Mouse (Mus musculus): ENCODE data around the gene Drc7. TPM values are rescaled to one million over a fixed set of nuclear protein-coding genes. Genes with fewer than 3 reads are reported as not detected.
"Not testable (repeated sequence)": the region's sequence is repeated elsewhere in the genome, so short reads cannot be mapped to it uniquely, and the experiment has no call there.

Gene Drc7
- polyA plus RNA-seq, 1 experiment from 2014 or later: 0.14 TPM

DNA sequence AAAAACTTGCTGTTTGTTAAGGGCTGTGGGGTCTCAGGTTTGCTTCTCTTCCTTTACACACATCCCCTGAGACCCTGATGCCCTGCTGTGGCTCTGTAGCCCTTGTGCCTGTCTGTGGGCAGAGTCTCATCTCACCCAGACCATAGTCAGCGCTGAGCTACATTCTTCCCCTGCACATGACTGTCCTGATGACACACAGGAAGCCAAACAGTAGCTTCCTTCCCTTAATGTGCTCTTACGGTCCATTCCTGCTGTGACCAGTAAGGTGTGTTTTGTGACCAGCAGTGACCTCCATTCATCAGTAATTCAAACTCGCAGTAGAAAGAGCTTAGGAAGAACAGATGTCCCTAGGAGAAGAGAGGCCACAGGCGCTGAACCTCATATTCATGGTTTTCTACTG, 30.5 kb upstream of the Drc7 start:
- Histone ChIP-seq H3K4me1 (ENCODE audit: control insufficient read depth, insufficient read depth, low read length) (no peaks in the 10 kb centered on the region), H3K4me3 (replicated peaks; ENCODE audit: low read length) (no peak overlapping the region), H3K4me2 (ENCODE audit: low read depth, low read length) (no peak overlapping the region), H3K36me3 (ENCODE audit: control insufficient read depth, insufficient read depth, low read length) (no peaks in the 10 kb centered on the region), H3K9ac (ENCODE audit: low read length) (no peak overlapping the region), H3K27ac (ENCODE audit: low read length) (no peak overlapping the region), H3K9me3 (replicated peaks; ENCODE audit: control insufficient read depth, low read length) (peaks cover 6% of the 10 kb centered on the region; the same call in 1 of the 2 replicates), H3K27me3 (ENCODE audit: control insufficient read depth, insufficient read depth, low read length) (no peaks in the 10 kb centered on the region)
- no peak for ATAC-seq (ENCODE audit: insufficient read depth, low FRiP score)
- WGBS: 72% methylated on average over 4 of the region's 4 CpGs

DNA sequence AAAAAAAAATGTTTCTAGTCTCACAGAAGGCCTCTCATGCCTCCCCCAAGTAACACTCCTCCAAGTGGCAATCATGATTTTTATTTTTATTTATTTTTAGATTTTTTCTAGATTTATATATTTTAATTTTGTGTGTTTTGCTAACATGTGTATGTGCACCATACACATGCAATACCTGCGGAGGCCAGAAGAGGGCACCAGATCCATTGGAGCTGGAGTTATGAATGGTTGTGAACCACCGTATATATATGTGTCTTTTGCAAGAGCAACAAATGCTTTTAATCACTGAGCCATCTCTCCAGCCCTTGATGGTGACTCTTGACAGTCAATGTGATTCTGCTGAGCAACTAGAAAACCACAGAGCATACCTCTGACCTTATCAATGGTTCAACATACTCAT, 29.5 kb upstream of the Drc7 start:
- no peak for ATAC-seq (ENCODE audit: insufficient read depth, low FRiP score)
- H3K4me1 ChIP-seq (ENCODE audit: control insufficient read depth, insufficient read depth, low read length): no peaks in the 10 kb centered on the region

DNA sequence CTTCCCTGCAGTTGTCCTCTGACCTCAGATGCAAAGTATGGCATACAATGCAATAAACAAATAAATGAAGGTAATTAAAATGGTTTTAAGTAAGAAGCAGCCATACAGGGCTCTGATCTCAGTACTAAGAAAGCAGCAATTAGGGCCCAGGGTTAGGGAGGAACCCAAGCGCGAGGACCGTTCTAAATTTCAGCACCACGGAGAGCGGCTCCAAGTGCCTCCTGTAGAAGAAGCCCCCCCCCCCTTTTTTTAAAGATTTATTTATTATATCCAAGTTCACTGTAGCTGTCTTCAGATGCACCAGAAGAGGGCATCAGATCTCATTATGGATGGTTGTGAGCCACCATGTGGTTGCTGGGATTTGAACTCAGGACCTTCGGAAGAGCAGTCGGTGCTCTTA, 26.5 kb upstream of the Drc7 start:
- ATAC-seq (ENCODE audit: insufficient read depth, low FRiP score); H3K4me2 ChIP-seq (ENCODE audit: low read depth, low read length); H3K9me3 ChIP-seq (replicated peaks; ENCODE audit: control insufficient read depth, low read length); H3K4me1 ChIP-seq (ENCODE audit: control insufficient read depth, insufficient read depth, low read length); H3K27me3 ChIP-seq (ENCODE audit: control insufficient read depth, insufficient read depth, low read length); H3K36me3 ChIP-seq (ENCODE audit: control insufficient read depth, insufficient read depth, low read length); H3K4me3 ChIP-seq (replicated peaks; ENCODE audit: low read length); H3K27ac ChIP-seq (ENCODE audit: low read length); H3K9ac ChIP-seq (ENCODE audit: low read length): not testable (repeated sequence)
- 49% methylated on average over 7 of the region's 7 CpGs for WGBS

More for the DNA sequence above, 29.5 kb upstream of the Drc7 start:
- H3K4me2 ChIP-seq (ENCODE audit: low read depth, low read length): no peak overlapping the region
- H3K36me3 ChIP-seq (ENCODE audit: control insufficient read depth, insufficient read depth, low read length): no peaks in the 10 kb centered on the region
- peaks cover 6% of the 10 kb centered on the region; the same call in 1 of the 2 replicates for H3K9me3 ChIP-seq (replicated peaks; ENCODE audit: control insufficient read depth, low read length)
- H3K27me3 ChIP-seq (ENCODE audit: control insufficient read depth, insufficient read depth, low read length): no peaks in the 10 kb centered on the region
- no peak overlapping the region for H3K9ac ChIP-seq (ENCODE audit: low read length)
- 68% methylated on average over 2 of the region's 2 CpGs for WGBS
- H3K4me3 ChIP-seq (replicated peaks; ENCODE audit: low read length): no peak overlapping the region
- H3K27ac ChIP-seq (ENCODE audit: low read length): no peak overlapping the region

DNA sequence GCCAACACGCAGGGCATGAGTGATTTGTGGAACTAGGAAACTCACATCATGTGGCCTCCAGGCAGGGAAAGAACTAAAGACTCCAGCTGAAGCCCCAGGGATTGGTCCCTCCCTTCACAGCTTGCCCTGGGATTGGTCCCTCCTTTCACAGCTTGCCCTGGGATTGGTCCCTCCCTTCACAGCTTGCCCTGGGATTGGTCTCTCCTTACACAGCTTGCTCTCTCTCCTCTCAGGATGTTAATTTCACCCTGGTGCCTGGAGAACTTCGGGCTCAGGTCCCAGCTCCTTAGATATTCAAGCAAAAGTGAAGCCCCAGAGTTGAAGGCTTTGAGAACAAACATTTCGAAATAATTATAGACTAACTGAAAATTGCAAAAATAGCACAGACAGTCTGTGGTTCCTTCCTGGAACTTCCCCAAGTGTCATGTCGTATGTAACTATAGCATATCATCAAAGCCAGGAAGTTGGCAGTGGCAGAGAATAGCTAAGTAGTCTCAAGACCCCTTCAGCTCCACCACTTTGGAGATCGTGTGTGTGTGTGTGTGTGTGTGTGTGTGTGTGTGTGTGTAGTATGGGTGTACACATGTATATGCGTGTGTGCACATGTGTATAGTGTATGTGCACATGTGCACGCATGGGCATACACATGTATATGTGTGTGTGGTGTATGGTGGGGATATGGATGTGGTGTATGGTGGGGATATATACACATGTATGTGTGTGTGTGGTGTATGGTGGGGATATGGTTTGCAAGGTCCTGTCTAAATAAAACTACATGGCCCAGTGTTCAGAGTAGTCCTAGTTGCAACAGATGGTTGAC, 17.6 kb upstream of the Drc7 start:
- 53% methylated on average over 7 of the region's 7 CpGs for WGBS
- no peak overlapping the region for H3K9ac ChIP-seq (ENCODE audit: low read length)

DNA sequence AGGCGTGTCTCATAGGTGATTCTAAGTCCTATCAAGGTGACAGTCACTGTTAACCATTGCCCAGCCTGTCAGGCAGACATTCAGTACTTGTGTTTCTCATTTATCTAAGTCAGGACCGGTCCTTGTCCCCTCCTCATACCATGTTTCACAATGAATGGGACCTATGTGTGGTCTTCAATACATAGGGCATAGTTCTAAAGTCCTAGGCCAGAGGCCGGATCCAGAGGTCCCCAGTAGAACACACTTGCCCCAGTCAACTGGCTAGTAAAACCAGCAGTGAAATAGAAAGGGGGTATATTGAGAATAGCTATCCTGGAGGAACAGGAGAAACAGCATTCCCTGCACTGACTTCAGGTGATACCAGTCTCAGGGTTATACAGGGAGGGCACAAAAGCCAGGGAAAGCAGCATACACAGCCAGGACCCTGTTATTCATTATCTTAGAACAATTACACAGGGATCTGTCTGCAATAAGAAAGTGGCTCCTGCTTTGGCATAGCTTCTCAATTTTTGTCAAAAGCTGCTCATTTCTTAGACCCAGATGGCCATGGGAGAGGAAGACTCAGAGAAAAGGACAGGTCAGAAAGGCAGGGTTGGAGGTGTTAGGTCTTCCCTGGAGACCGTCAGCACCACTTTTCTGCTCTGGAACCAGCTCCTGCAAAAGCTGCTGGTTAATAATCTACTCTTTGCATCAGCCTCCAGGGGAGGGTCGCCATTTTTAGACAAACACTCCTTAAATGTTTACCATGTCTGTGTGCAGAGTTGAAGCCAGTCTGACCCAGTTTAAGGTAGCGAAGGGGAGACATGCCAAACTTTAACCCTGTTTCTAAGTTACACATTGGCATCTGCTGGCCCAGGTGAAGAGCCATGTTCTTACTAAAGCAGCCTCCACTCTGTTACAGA, 12.8 kb upstream of the Drc7 start:
- WGBS: 43% methylated on average over 6 of the region's 6 CpGs
- Histone ChIP-seq H3K4me1 (ENCODE audit: control insufficient read depth, insufficient read depth, low read length) (no peaks in the 10 kb centered on the region), H3K27ac (ENCODE audit: low read length) (peak overlapping the region; percentile 73), H3K9ac (ENCODE audit: low read length) (no peak overlapping the region), H3K36me3 (ENCODE audit: control insufficient read depth, insufficient read depth, low read length) (no peaks in the 10 kb centered on the region), H3K9me3 (replicated peaks; ENCODE audit: control insufficient read depth, low read length) (no peaks in the 10 kb centered on the region), H3K4me2 (ENCODE audit: low read depth, low read length) (peak overlapping the region; percentile 4; the same call in 1 of the 2 replicates), H3K4me3 (replicated peaks; ENCODE audit: low read length) (no peak overlapping the region), H3K27me3 (ENCODE audit: control insufficient read depth, insufficient read depth, low read length) (no peaks in the 10 kb centered on the region)
- ATAC-seq (ENCODE audit: insufficient read depth, low FRiP score): peak; percentile 48

More for the DNA sequence above, 17.6 kb upstream of the Drc7 start:
- Histone ChIP-seq H3K9me3 (replicated peaks; ENCODE audit: control insufficient read depth, low read length) (no peaks in the 10 kb centered on the region), H3K27ac (ENCODE audit: low read length) (no peak overlapping the region), H3K36me3 (ENCODE audit: control insufficient read depth, insufficient read depth, low read length) (no peaks in the 10 kb centered on the region), H3K4me1 (ENCODE audit: control insufficient read depth, insufficient read depth, low read length) (no peaks in the 10 kb centered on the region), H3K4me3 (replicated peaks; ENCODE audit: low read length) (no peak overlapping the region), H3K27me3 (ENCODE audit: control insufficient read depth, insufficient read depth, low read length) (no peaks in the 10 kb centered on the region), H3K4me2 (ENCODE audit: low read depth, low read length) (no peak overlapping the region)
- ATAC-seq (ENCODE audit: insufficient read depth, low FRiP score): peak; percentile 66

DNA sequence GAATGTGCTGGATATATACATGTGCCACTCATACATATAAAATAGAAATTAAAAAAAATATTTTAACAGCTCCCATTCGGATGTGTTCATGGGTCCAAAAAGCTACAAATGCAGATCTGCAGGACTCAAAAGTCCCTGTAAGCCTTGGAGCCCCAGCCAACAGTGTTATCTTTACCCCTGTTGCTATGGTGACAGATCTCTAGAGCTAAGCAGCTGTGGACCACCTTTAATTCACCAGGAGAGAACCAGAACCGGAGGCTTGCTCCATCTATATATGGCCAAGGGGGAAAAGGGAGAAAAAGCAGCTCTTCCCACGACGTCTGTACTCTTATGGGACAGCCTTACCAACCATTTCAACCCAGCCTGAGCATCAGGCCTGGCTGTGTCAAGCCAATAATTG, 10.1 kb upstream of the Drc7 start:
- WGBS: 58% methylated on average over 4 of the region's 4 CpGs
- Histone ChIP-seq H3K27ac (ENCODE audit: low read length) (no peak overlapping the region), H3K9me3 (replicated peaks; ENCODE audit: control insufficient read depth, low read length) (no peaks in the 10 kb centered on the region), H3K27me3 (ENCODE audit: control insufficient read depth, insufficient read depth, low read length) (no peaks in the 10 kb centered on the region), H3K9ac (ENCODE audit: low read length) (no peak overlapping the region), H3K4me3 (replicated peaks; ENCODE audit: low read length) (no peak overlapping the region), H3K4me1 (ENCODE audit: control insufficient read depth, insufficient read depth, low read length) (0 out of 2 replicates have a peak, but pooled peaks cover 4% of the 10 kb centered on the region), H3K36me3 (ENCODE audit: control insufficient read depth, insufficient read depth, low read length) (no peaks in the 10 kb centered on the region), H3K4me2 (ENCODE audit: low read depth, low read length) (no peak overlapping the region)
- no peak for ATAC-seq (ENCODE audit: insufficient read depth, low FRiP score)

DNA sequence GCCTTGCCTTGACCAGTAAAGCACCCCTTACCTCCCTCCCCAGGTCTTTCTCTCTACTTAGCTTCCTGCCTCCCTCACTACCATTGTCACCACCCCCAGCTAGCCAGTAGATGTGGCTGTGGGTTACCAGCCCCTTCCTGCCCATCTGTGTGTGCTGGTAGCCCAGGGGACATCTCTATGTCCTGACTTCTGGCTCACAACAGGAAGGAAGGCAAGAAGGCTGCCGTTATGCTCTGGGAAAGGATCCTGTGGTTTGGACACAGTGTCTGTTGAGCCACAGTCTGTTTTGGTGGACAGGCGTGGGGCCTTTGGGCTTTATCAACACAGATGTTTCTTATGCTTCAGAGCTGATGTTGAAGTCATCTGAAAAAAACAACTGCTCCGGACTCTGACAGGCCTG, 7.9 kb upstream of the Drc7 start:
- no peak overlapping the region for H3K9ac ChIP-seq (ENCODE audit: low read length)
- H3K4me2 ChIP-seq (ENCODE audit: low read depth, low read length): no peak overlapping the region
- no peaks in the 10 kb centered on the region for H3K36me3 ChIP-seq (ENCODE audit: control insufficient read depth, insufficient read depth, low read length)
- H3K27me3 ChIP-seq (ENCODE audit: control insufficient read depth, insufficient read depth, low read length): no peaks in the 10 kb centered on the region
- H3K4me3 ChIP-seq (replicated peaks; ENCODE audit: low read length): no peak overlapping the region
- 51% methylated on average over 3 of the region's 3 CpGs for WGBS
- H3K9me3 ChIP-seq (replicated peaks; ENCODE audit: control insufficient read depth, low read length): no peaks in the 10 kb centered on the region
- H3K4me1 ChIP-seq (ENCODE audit: control insufficient read depth, insufficient read depth, low read length): 0 out of 2 replicates have a peak, but pooled peaks cover 4% of the 10 kb centered on the region
- no peak for ATAC-seq (ENCODE audit: insufficient read depth, low FRiP score)
- H3K27ac ChIP-seq (ENCODE audit: low read length): no peak overlapping the region

DNA sequence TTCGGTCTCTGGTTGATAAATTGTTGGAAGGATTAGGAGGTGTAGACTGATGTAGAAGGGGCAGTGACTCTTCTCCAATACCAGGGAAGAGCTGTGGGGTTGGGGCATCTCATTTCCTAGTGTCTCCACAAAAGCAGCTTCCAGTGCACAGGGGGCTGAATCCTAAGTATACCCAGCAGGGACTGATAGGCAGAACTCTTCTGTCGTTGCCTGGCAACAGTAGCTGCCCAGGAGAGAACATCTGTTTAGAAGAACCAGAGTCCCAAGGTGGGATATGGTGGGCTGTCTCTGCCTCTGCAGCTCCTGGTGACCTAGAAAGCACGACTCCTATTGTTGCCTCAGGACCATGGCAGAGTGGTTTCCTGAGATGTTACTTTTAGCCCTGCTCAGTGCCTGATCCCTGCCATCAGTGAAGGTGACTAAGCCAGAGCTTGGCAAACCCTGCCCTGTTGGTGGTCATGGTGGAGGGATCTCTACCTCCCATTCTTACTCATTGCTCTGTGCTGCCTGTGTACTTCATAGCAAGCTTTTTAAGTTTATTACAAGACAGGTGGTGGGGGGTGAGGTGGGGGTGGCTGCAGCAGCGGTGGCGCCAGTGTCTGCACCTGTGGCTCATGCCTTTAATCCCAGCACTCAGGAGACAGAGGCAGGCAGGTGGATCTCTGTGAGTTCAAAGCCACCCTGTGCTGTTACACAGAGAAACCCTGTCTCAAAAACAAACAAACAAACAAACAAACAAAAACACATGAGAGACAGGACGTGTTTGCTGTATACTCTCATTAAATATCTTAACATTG, 6.8 kb upstream of the Drc7 start:
- Histone ChIP-seq H3K4me2 (ENCODE audit: low read depth, low read length) (no peak overlapping the region), H3K27ac (ENCODE audit: low read length) (no peak overlapping the region), H3K9me3 (replicated peaks; ENCODE audit: control insufficient read depth, low read length) (no peaks in the 10 kb centered on the region), H3K9ac (ENCODE audit: low read length) (no peak overlapping the region), H3K36me3 (ENCODE audit: control insufficient read depth, insufficient read depth, low read length) (no peaks in the 10 kb centered on the region), H3K4me3 (replicated peaks; ENCODE audit: low read length) (no peak overlapping the region), H3K4me1 (ENCODE audit: control insufficient read depth, insufficient read depth, low read length) (0 out of 2 replicates have a peak, but pooled peaks cover 4% of the 10 kb centered on the region), H3K27me3 (ENCODE audit: control insufficient read depth, insufficient read depth, low read length) (no peaks in the 10 kb centered on the region)
- no peak for ATAC-seq (ENCODE audit: insufficient read depth, low FRiP score)
- WGBS: 63% methylated on average over 6 of the region's 6 CpGs
